Mouse (Mus musculus): ENCODE measurements around the gene Gm10031. TPM values are rescaled to one million over a fixed set of nuclear protein-coding genes. Genes with fewer than 3 reads are reported as not detected.

The Gm10031 gene
- total RNA-seq, 1 experiment: 20.3 TPM

- Histone ChIP-seq H3K9ac (ENCODE audit: insufficient read depth, low read depth, low read length, poor library complexity, severe bottlenecking) (no peak overlapping the region), H3K4me1 (ENCODE audit: control insufficient read depth in 2 of 2, insufficient read depth in 2 of 2, low read length in 2 of 2, poor library complexity in 1 of 2) (no peaks in the 10 kb centered on the region), H3K27ac (ENCODE audit: insufficient read depth, low read depth, low read length, poor library complexity, severe bottlenecking) (no peak overlapping the region), H3K4me3 (ENCODE audit: insufficient read depth in 1 of 2, low read depth in 1 of 2, low read length in 2 of 2, poor library complexity in 1 of 2, severe bottlenecking in 1 of 2) (no peak overlapping the region), H3K9me3 (ENCODE audit: control insufficient read depth, insufficient read depth, low read depth, low read length) (no peaks in the 10 kb centered on the region), H3K36me3 (ENCODE audit: control insufficient read depth, insufficient read depth, low read length, poor library complexity, severe bottlenecking) (no peaks in the 10 kb centered on the region)
- TF ChIP-seq ZC3H11A (IDR thresholded peaks at IDR 0.05; ENCODE audit: borderline replicate concordance, low read depth, low read length) (no peak), ZNF384 (IDR thresholded peaks at IDR 0.05; ENCODE audit: low read depth, low read length) (no peak), HCFC1 (IDR thresholded peaks at IDR 0.05; ENCODE audit: borderline replicate concordance, insufficient read depth, low read length) (no peak), CHD2 (IDR thresholded peaks at IDR 0.05; ENCODE audit: low read depth, low read length) (no peak), MAFK (IDR thresholded peaks at IDR 0.05; ENCODE audit: insufficient read depth, low read depth, low read length) (no peak)
- DNase-seq (ENCODE audit: low read depth, low spot score): peak; percentile 33
- in situ Hi-C loops (cut with MboI; ENCODE audit: low sequenced_read_pairs in 2 of 2, unreplicated experiment in 2 of 2): no loop called here
Measured at GRCm38 (mm10) chr1:156487498-156487897, 36.3 kb upstream of the Gm10031 start.

- H3K27ac ChIP-seq (ENCODE audit: insufficient read depth, low read depth, low read length, poor library complexity, severe bottlenecking): no peak overlapping the region
- in situ Hi-C loops (cut with MboI; ENCODE audit: low sequenced_read_pairs in 2 of 2, unreplicated experiment in 2 of 2): no loop called here
- no peaks in the 10 kb centered on the region for H3K36me3 ChIP-seq (ENCODE audit: control insufficient read depth, insufficient read depth, low read length, poor library complexity, severe bottlenecking)
- no peak for DNase-seq (ENCODE audit: low read depth, low spot score)
- H3K4me3 ChIP-seq (ENCODE audit: insufficient read depth in 1 of 2, low read depth in 1 of 2, low read length in 2 of 2, poor library complexity in 1 of 2, severe bottlenecking in 1 of 2): no peak overlapping the region
- H3K9me3 ChIP-seq (ENCODE audit: control insufficient read depth, insufficient read depth, low read depth, low read length): no peaks in the 10 kb centered on the region
- H3K4me1 ChIP-seq (ENCODE audit: control insufficient read depth in 2 of 2, insufficient read depth in 2 of 2, low read length in 2 of 2, poor library complexity in 1 of 2): no peaks in the 10 kb centered on the region
- H3K9ac ChIP-seq (ENCODE audit: insufficient read depth, low read depth, low read length, poor library complexity, severe bottlenecking): no peak overlapping the region
- TF ChIP-seq ZNF384 (IDR thresholded peaks at IDR 0.05; ENCODE audit: low read depth, low read length) (no peak), CHD2 (IDR thresholded peaks at IDR 0.05; ENCODE audit: low read depth, low read length) (no peak), MAFK (IDR thresholded peaks at IDR 0.05; ENCODE audit: insufficient read depth, low read depth, low read length) (no peak), HCFC1 (IDR thresholded peaks at IDR 0.05; ENCODE audit: borderline replicate concordance, insufficient read depth, low read length) (no peak), ZC3H11A (IDR thresholded peaks at IDR 0.05; ENCODE audit: borderline replicate concordance, low read depth, low read length) (no peak)
Measured at GRCm38 (mm10) chr1:156488031-156488430, 35.8 kb upstream of the Gm10031 start.

GRCm38 (mm10) chr1:156491226-156491796 lies 32.5 kb upstream of the Gm10031 start:
- TF ChIP-seq HCFC1 (IDR thresholded peaks at IDR 0.05; ENCODE audit: borderline replicate concordance, insufficient read depth, low read length): no peak
- no peaks in the 10 kb centered on the region for H3K36me3 ChIP-seq (ENCODE audit: control insufficient read depth, insufficient read depth, low read length, poor library complexity, severe bottlenecking)
- no peak overlapping the region for H3K4me3 ChIP-seq (ENCODE audit: insufficient read depth in 1 of 2, low read depth in 1 of 2, low read length in 2 of 2, poor library complexity in 1 of 2, severe bottlenecking in 1 of 2)
- no peaks in the 10 kb centered on the region for H3K4me1 ChIP-seq (ENCODE audit: control insufficient read depth in 2 of 2, insufficient read depth in 2 of 2, low read length in 2 of 2, poor library complexity in 1 of 2)
- no peak overlapping the region for H3K9ac ChIP-seq (ENCODE audit: insufficient read depth, low read depth, low read length, poor library complexity, severe bottlenecking)
- DNase-seq (ENCODE audit: low read depth, low spot score): no peak
- in situ Hi-C loops (cut with MboI; ENCODE audit: low sequenced_read_pairs in 2 of 2, unreplicated experiment in 2 of 2): no loop called here
- no peaks in the 10 kb centered on the region for H3K9me3 ChIP-seq (ENCODE audit: control insufficient read depth, insufficient read depth, low read depth, low read length)
- no peak overlapping the region for H3K27ac ChIP-seq (ENCODE audit: insufficient read depth, low read depth, low read length, poor library complexity, severe bottlenecking)

- DNase-seq (ENCODE audit: low read depth, low spot score): no peak
- in situ Hi-C loops (cut with MboI; ENCODE audit: low sequenced_read_pairs in 2 of 2, unreplicated experiment in 2 of 2): no loop called here
- Histone ChIP-seq H3K9ac (ENCODE audit: insufficient read depth, low read depth, low read length, poor library complexity, severe bottlenecking) (no peak overlapping the region), H3K9me3 (ENCODE audit: control insufficient read depth, insufficient read depth, low read depth, low read length) (no peaks in the 10 kb centered on the region), H3K4me3 (ENCODE audit: insufficient read depth in 1 of 2, low read depth in 1 of 2, low read length in 2 of 2, poor library complexity in 1 of 2, severe bottlenecking in 1 of 2) (no peak overlapping the region), H3K4me1 (ENCODE audit: control insufficient read depth in 2 of 2, insufficient read depth in 2 of 2, low read length in 2 of 2, poor library complexity in 1 of 2) (no peaks in the 10 kb centered on the region), H3K36me3 (ENCODE audit: control insufficient read depth, insufficient read depth, low read length, poor library complexity, severe bottlenecking) (no peaks in the 10 kb centered on the region), H3K27ac (ENCODE audit: insufficient read depth, low read depth, low read length, poor library complexity, severe bottlenecking) (no peak overlapping the region)
- no peak for TF ChIP-seq CHD2 (IDR thresholded peaks at IDR 0.05; ENCODE audit: low read depth, low read length)
- TF ChIP-seq ZC3H11A (IDR thresholded peaks at IDR 0.05; ENCODE audit: borderline replicate concordance, low read depth, low read length): no peak
- TF ChIP-seq MAFK (IDR thresholded peaks at IDR 0.05; ENCODE audit: insufficient read depth, low read depth, low read length): no peak
- no peak for TF ChIP-seq ZNF384 (IDR thresholded peaks at IDR 0.05; ENCODE audit: low read depth, low read length)
- TF ChIP-seq HCFC1 (IDR thresholded peaks at IDR 0.05; ENCODE audit: borderline replicate concordance, insufficient read depth, low read length): no peak
Measured at GRCm38 (mm10) chr1:156495025-156495424, 28.8 kb upstream of the Gm10031 start.

GRCm38 (mm10) chr1:156496910-156497309 lies 26.9 kb upstream of the Gm10031 start:
- Histone ChIP-seq H3K9me3 (ENCODE audit: control insufficient read depth, insufficient read depth, low read depth, low read length) (no peaks in the 10 kb centered on the region), H3K9ac (ENCODE audit: insufficient read depth, low read depth, low read length, poor library complexity, severe bottlenecking) (no peak overlapping the region), H3K36me3 (ENCODE audit: control insufficient read depth, insufficient read depth, low read length, poor library complexity, severe bottlenecking) (no peaks in the 10 kb centered on the region), H3K4me1 (ENCODE audit: control insufficient read depth in 2 of 2, insufficient read depth in 2 of 2, low read length in 2 of 2, poor library complexity in 1 of 2) (no peaks in the 10 kb centered on the region), H3K27ac (ENCODE audit: insufficient read depth, low read depth, low read length, poor library complexity, severe bottlenecking) (no peak overlapping the region), H3K4me3 (ENCODE audit: insufficient read depth in 1 of 2, low read depth in 1 of 2, low read length in 2 of 2, poor library complexity in 1 of 2, severe bottlenecking in 1 of 2) (no peak overlapping the region)
- TF ChIP-seq HCFC1 (IDR thresholded peaks at IDR 0.05; ENCODE audit: borderline replicate concordance, insufficient read depth, low read length) (no peak), ZNF384 (IDR thresholded peaks at IDR 0.05; ENCODE audit: low read depth, low read length) (no peak), MAFK (IDR thresholded peaks at IDR 0.05; ENCODE audit: insufficient read depth, low read depth, low read length) (no peak), ZC3H11A (IDR thresholded peaks at IDR 0.05; ENCODE audit: borderline replicate concordance, low read depth, low read length) (no peak), CHD2 (IDR thresholded peaks at IDR 0.05; ENCODE audit: low read depth, low read length) (no peak)
- DNase-seq (ENCODE audit: low read depth, low spot score): no peak
- in situ Hi-C loops (cut with MboI; ENCODE audit: low sequenced_read_pairs in 2 of 2, unreplicated experiment in 2 of 2): no loop called here

Data from ES-E14 (cell line).